In genomic region chr11:104237226-104237625, GRCm38 (mm10) we compare ENCODE assay signal across 10 mouse cellular contexts. TPM values are rescaled to one million over a fixed set of nuclear protein-coding genes. Genes with fewer than 3 reads are reported as not detected.
DNase-seq lines count a peak whose midpoint lies in the region; ATAC-seq and TF ChIP-seq lines count a peak whose summit lies in the region.
"Had no signal": no experiment of that assay in that cellular context is flagged by ENCODE, and none has a peak within 500 bp of the region (broad histone marks: within the 10 kb centered on the region; RNA-seq: fewer than 3 reads in every experiment).

No protein-coding gene starts in this region.

- intact Hi-C loops in heart, postnatal 10 days (cut with DNase I): no loop called here

- no peak overlapping the region for H3K4me3 ChIP-seq in midbrain, embryonic 12.5 days
- no peak overlapping the region for H3K4me3 ChIP-seq in midbrain, embryonic 10.5 days
- H3K4me3 ChIP-seq in cerebellum, adult 2 months (replicated peaks; ENCODE audit: insufficient read depth, low read depth, low read length): peak overlapping the region; percentile 1
- no peak overlapping the region for H3K4me3 ChIP-seq in lung, adult 2 months (replicated peaks; ENCODE audit: extremely low read depth, low read depth, low read length)
- H3K4me3 ChIP-seq in liver, embryonic 12.5 days: no peak overlapping the region

- no peak overlapping the region for H3K9ac ChIP-seq in midbrain, embryonic 12.5 days (replicated peaks)
- H3K9ac ChIP-seq in liver, embryonic 12.5 days: no peak overlapping the region
- H3K9ac ChIP-seq: liver, embryonic 14.5 days had no signal

- H3K4me1 ChIP-seq in midbrain, embryonic 12.5 days: peaks cover 36% of the 10 kb centered on the region
- H3K4me1 ChIP-seq in midbrain, embryonic 10.5 days: peaks cover 39% of the 10 kb centered on the region
- H3K4me1 ChIP-seq in cerebellum, adult 2 months (ENCODE audit: control insufficient read depth, insufficient read depth, low read length): peaks cover 24% of the 10 kb centered on the region
- peaks cover 19% of the 10 kb centered on the region for H3K4me1 ChIP-seq in lung, adult 2 months (ENCODE audit: control insufficient read depth, insufficient read depth, low read length)
- peaks cover 4% of the 10 kb centered on the region for H3K4me1 ChIP-seq in liver, embryonic 12.5 days

- peak; percentile 55; the same call in 1 of the 2 replicates for TF ChIP-seq CTCF in cerebellum, adult 2 months (IDR thresholded peaks at IDR 0.05; ENCODE audit: borderline replicate concordance, insufficient read depth, low read depth, low read length)
- TF ChIP-seq CTCF in lung, adult 2 months (IDR thresholded peaks at IDR 0.05; ENCODE audit: insufficient read depth, low read length): 0 out of 2 replicates have a peak, but pooled peaks have one; percentile 4

- ATAC-seq in midbrain, embryonic 12.5 days (ENCODE audit: low FRiP score, low read depth): no peak
- ATAC-seq in liver, embryonic 12.5 days: no peak

- 65% methylated on average over 7 of the region's 7 CpGs for WGBS in midbrain, embryonic 12.5 days
- WGBS in midbrain, embryonic 10.5 days: 71% methylated on average over 7 of the region's 7 CpGs
- 5% methylated on average over 7 of the region's 7 CpGs for WGBS in cerebellum, adult 2 months
- WGBS in lung, adult 2 months: 38% methylated on average over 7 of the region's 7 CpGs
- 52% methylated on average over 7 of the region's 7 CpGs for whole genome bisulfite sequencing in liver, embryonic 12.5 days (ENCODE audit: insufficient replicate concordance)

- no peak for DNase-seq in midbrain, embryonic 10.5 days (ENCODE audit: low spot score)
- peak; percentile 87 to 92 for DNase-seq in cerebellum, adult 2 months
- peak; percentile 85 to 88 for DNase-seq in heart, postnatal 10 days
- DNase-seq in lung, adult 2 months: peak; percentile 29
- no peak for DNase-seq in embryo, embryonic 10 days (ENCODE audit: low spot score)

- no peaks in the 10 kb centered on the region for H3K36me3 ChIP-seq in midbrain, embryonic 12.5 days
- H3K36me3 ChIP-seq in midbrain, embryonic 10.5 days: no peaks in the 10 kb centered on the region
- no peaks in the 10 kb centered on the region for H3K36me3 ChIP-seq in liver, embryonic 12.5 days

- no peak for TF ChIP-seq POLR2A in cerebellum, adult 2 months (IDR thresholded peaks at IDR 0.05; ENCODE audit: borderline replicate concordance, insufficient read depth, low read length)
- no peak for TF ChIP-seq POLR2A in lung, adult 2 months (IDR thresholded peaks at IDR 0.05; ENCODE audit: borderline replicate concordance, extremely low read depth, low read depth, low read length)

- H3K27me3 ChIP-seq in midbrain, embryonic 12.5 days: peaks cover 62% of the 10 kb centered on the region
- peaks cover 65% of the 10 kb centered on the region for H3K27me3 ChIP-seq in midbrain, embryonic 10.5 days (ENCODE audit: low read depth, poor library complexity, severe bottlenecking)
- no peaks in the 10 kb centered on the region for H3K27me3 ChIP-seq in cerebellum, adult 2 months (ENCODE audit: control insufficient read depth, insufficient read depth, low read length)
- peaks cover 55% of the 10 kb centered on the region for H3K27me3 ChIP-seq in liver, embryonic 12.5 days (replicated peaks)

- H3K4me2 ChIP-seq in midbrain, embryonic 12.5 days (replicated peaks): no peak overlapping the region
- no peak overlapping the region for H3K4me2 ChIP-seq in liver, embryonic 12.5 days

- 0 out of 2 replicates have a peak overlapping the region, but pooled peaks have one; percentile 2 for H3K27ac ChIP-seq in midbrain, embryonic 12.5 days (replicated peaks)
- H3K27ac ChIP-seq in midbrain, embryonic 10.5 days (replicated peaks): no peak overlapping the region
- peak overlapping the region; percentile 10 for H3K27ac ChIP-seq in cerebellum, adult 2 months (ENCODE audit: insufficient read depth, low read length)
- H3K27ac ChIP-seq in liver, embryonic 12.5 days: no peak overlapping the region
- H3K27ac ChIP-seq: liver, embryonic 14.5 days had no signal

- no peaks in the 10 kb centered on the region for H3K9me3 ChIP-seq in midbrain, embryonic 12.5 days
- no peaks in the 10 kb centered on the region for H3K9me3 ChIP-seq in midbrain, embryonic 10.5 days (replicated peaks)
- no peaks in the 10 kb centered on the region for H3K9me3 ChIP-seq in liver, embryonic 12.5 days (replicated peaks)

RNA-seq across cellular contexts. Expression of gene Mapt, which starts 6.0 kb away (rescaled TPM):
- polyA plus RNA-seq in midbrain, embryonic 12.5 days (2016; fragmentation: Nextera tagmentation; extraction: Ambion mirVana): 169 and 176 TPM in 2 replicates
- 23.7 and 47.2 TPM in 2 replicates for polyA plus RNA-seq in midbrain, embryonic 10.5 days (2016; fragmentation: Nextera tagmentation; extraction: Ambion mirVana)
- polyA plus RNA-seq in cerebellum, adult 2 months (2012; rRNA removed): 273 and 275 TPM in 2 replicates
- 10 to 100 TPM; 40.7 to 52.8 TPM for total RNA-seq in heart, postnatal 10 days (2021)
- 55.3 and 77.9 TPM in 2 replicates for polyA plus RNA-seq in lung, adult 2 months (2012; rRNA removed)
- 0.24 and 0.42 TPM in 2 replicates for polyA plus RNA-seq in liver, embryonic 12.5 days (2016; fragmentation: Nextera tagmentation; extraction: Ambion mirVana)

RNA-seq across cellular contexts. Expression of gene Sppl2c, which starts 51.1 kb away (rescaled TPM):
- not detected in 2 replicates for polyA plus RNA-seq in midbrain, embryonic 12.5 days (2016; fragmentation: Nextera tagmentation; extraction: Ambion mirVana)
- polyA plus RNA-seq in midbrain, embryonic 10.5 days (2016; fragmentation: Nextera tagmentation; extraction: Ambion mirVana): not detected in 2 replicates
- not detected in 2 replicates for polyA plus RNA-seq in cerebellum, adult 2 months (2012; rRNA removed)
- total RNA-seq in heart, postnatal 10 days (2021): not detected
- 0.05 TPM in 1 of 2 replicates, not detected in the other for polyA plus RNA-seq in lung, adult 2 months (2012; rRNA removed)
- polyA plus RNA-seq in liver, embryonic 12.5 days (2016; fragmentation: Nextera tagmentation; extraction: Ambion mirVana): not detected in 2 replicates
- polyA plus RNA-seq: frontal cortex, adult 2 months; liver, embryonic 14.5 days; spleen, adult 2 months had no signal

Comparison
In these comparisons a context has a peak if more than half of its experiments do, and no peak if none do; other contexts are left out.
1. H3K27ac ChIP-seq: peak in midbrain, embryonic 12.5 days (single experiment) and cerebellum, adult 2 months (single experiment); none in midbrain, embryonic 10.5 days (single experiment) and liver, embryonic 12.5 days (single experiment).
2. DNase-seq: peak in cerebellum, adult 2 months (2 of 2), heart, postnatal 10 days (2 of 2) and lung, adult 2 months (single experiment); none in midbrain, embryonic 10.5 days (single experiment) and embryo, embryonic 10 days (single experiment).
3. RNA of gene Mapt, which starts 6.0 kb away (polyA plus RNA-seq): 273 to 275 TPM in cerebellum, adult 2 months, 169 to 176 TPM in midbrain, embryonic 12.5 days, 55.3 to 77.9 TPM in lung, adult 2 months and 23.7 to 47.2 TPM in midbrain, embryonic 10.5 days; 0.24 to 0.42 TPM in liver, embryonic 12.5 days; every median in the first group is over 10 times any median in the second.